Mouse (Mus musculus) cerebellum, postnatal 14 days (tissue): ENCODE measurements around the gene Slc25a47.
A peak's percentile ranks its signal among the peaks of the same experiment; 100 is the strongest.

Experiments used
- DNase-seq, 2 experiments: peaks; one replicate each; pipeline ENCODE4 v3.0.0; 2021; ENCODE audit warnings: mixed read lengths in 2 of 2

The Slc25a47 gene

GRCm38 (mm10) chr12:108835840-108836409 lies at the start of gene Slc25a47, which contains the start of gene Slc25a29:
Gene Slc25a47 (plus strand): TSS chr12:108836046.
Gene Slc25a29 (minus strand): TSS chr12:108835883.
- peak; percentile 98 for DNase-seq

- no peak for DNase-seq
Measured at GRCm38 (mm10) chr12:108787329-108787728, 48.5 kb upstream of the Slc25a47 start.

GRCm38 (mm10) chr12:108792152-108792545 lies 43.7 kb upstream of the Slc25a47 start:
- DNase-seq, result peak; percentile 87 to 91

GRCm38 (mm10) chr12:108792546-108793452 lies 43.0 kb upstream of the Slc25a47 start, which contains the start of gene Yy1:
Gene Yy1 (plus strand): TSS chr12:108792973.
- peak; percentile 98 to 99 for DNase-seq

- peak; percentile 59 to 64 for DNase-seq
Measured at GRCm38 (mm10) chr12:108793453-108793941, 42.3 kb upstream of the Slc25a47 start.

GRCm38 (mm10) chr12:108794078-108794711 lies 41.7 kb upstream of the Slc25a47 start:
- peak; percentile 89 to 90 for DNase-seq

GRCm38 (mm10) chr12:108794979-108795537 lies 40.8 kb upstream of the Slc25a47 start:
- DNase-seq, result no peak

GRCm38 (mm10) chr12:108801613-108802012 lies 34.2 kb upstream of the Slc25a47 start:
- no peak for DNase-seq

- DNase-seq, result no peak
Measured at GRCm38 (mm10) chr12:108804388-108804787, 31.5 kb upstream of the Slc25a47 start.

GRCm38 (mm10) chr12:108808465-108808864 lies 27.4 kb upstream of the Slc25a47 start:
- DNase-seq, result no peak

- DNase-seq, result no peak
Measured at GRCm38 (mm10) chr12:108809771-108810170, 26.1 kb upstream of the Slc25a47 start.

- DNase-seq, result no peak
Measured at GRCm38 (mm10) chr12:108810309-108810708, 25.5 kb upstream of the Slc25a47 start.

GRCm38 (mm10) chr12:108811133-108811532 lies 24.7 kb upstream of the Slc25a47 start:
- DNase-seq, result peak in 1 of 2 experiments; percentile 47

GRCm38 (mm10) chr12:108812463-108812862 lies 23.4 kb upstream of the Slc25a47 start:
- DNase-seq, result no peak

- DNase-seq, result no peak
Measured at GRCm38 (mm10) chr12:108814470-108814869, 21.4 kb upstream of the Slc25a47 start.

- no peak for DNase-seq
Measured at GRCm38 (mm10) chr12:108816569-108816968, 19.3 kb upstream of the Slc25a47 start.

GRCm38 (mm10) chr12:108820461-108820860 lies 15.4 kb upstream of the Slc25a47 start:
- DNase-seq, result no peak

- no peak for DNase-seq
Measured at GRCm38 (mm10) chr12:108823036-108823435, 12.8 kb upstream of the Slc25a47 start.

GRCm38 (mm10) chr12:108824225-108824874 lies 11.5 kb upstream of the Slc25a47 start:
- no peak for DNase-seq

GRCm38 (mm10) chr12:108825561-108826224 lies 10.2 kb upstream of the Slc25a47 start:
- DNase-seq, result peak; percentile 59 to 63

- peak; percentile 88 to 91 for DNase-seq
Measured at GRCm38 (mm10) chr12:108826282-108826957, 9.4 kb upstream of the Slc25a47 start.
